Mouse (Mus musculus): ENCODE results near the gene Chd1.
"Not testable (repeated sequence)": the region's sequence is repeated elsewhere in the genome, so short reads cannot be mapped to it uniquely, and the experiment has no call there.

Gene Chd1

DNA sequence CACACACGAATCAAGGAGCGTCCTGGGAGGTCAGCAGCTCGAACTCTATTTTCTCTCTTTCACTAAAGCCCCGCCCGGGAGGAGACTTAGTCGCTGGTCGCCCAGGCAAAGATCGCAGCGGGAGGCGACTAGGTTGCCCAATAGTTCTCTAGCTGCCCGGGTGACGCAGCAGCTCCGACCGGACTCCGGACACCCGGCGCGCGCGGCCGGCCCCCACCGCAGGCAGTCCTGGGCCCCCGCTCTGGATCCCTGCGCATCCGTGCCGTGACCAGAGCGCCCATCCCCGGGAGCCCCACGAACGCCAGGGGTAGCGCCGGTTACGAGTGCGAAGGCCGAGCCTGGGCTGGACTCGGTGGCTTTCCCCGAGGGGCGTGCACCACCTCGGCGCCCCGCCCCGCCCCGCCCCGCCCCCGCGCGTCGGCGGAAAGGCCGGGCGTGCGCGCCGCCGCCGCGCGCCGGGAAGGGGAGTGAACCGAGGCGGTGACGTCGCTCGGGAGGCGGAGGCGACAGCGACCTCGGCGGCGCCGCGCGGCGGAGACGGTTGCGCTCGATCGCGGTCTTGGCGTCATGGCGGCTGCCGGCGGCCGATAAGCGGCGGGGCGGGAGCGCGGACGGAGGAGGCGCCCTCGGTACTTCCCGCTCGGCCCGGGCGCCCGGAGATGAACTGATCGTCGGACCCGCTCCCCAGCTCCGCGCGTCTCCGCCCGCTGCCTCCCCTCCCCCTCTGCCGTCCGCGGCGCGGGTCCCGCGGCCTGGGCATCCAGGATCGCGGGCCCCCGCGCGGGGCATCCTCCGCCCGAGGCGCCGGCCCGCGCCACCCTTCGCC is at the start of gene Chd1:
TSS of gene Chd1 (plus strand) at position 493 of the 826 bp plus-strand sequence.
- peak; percentile 37 for DNase-seq (ENCODE audit: extremely low read depth, low read depth, low spot score)

DNA sequence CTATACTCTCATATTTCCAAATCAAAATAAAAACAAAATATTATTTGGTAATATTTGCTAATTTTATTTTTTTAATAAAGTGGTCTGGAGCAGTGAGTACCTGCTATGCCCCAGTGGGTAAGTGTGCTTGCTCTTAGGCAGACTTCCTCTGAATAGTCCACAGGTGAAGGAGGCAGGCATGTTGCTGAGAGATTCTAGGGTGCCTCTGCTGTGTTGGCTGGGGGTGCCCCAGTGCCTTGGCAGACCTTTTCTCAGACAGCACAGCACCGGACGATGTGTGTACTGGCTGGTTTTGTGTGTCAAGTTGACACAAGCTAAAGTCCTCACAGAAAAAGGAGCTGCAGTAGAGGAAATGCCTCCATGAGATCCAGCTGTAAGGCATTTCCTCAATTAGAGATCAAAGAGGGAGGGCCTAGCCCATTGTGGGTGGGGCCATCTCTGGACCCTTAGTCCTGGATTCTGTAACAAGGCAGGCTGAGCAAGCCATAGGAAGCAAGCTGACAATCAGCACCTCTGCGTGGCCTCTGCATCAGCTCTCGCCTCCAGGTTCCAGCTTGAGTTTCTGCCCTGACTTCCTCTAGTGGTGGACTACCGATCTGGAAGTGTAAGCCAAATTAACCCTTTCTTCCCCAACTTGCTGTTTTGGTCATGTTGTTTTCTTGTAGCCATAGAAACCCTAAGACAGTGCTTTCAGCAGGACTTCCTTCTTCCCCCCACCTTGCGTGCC is 47.7 kb upstream of the Chd1 start:
- no peak for DNase-seq (ENCODE audit: extremely low read depth, low read depth, low spot score)

DNA sequence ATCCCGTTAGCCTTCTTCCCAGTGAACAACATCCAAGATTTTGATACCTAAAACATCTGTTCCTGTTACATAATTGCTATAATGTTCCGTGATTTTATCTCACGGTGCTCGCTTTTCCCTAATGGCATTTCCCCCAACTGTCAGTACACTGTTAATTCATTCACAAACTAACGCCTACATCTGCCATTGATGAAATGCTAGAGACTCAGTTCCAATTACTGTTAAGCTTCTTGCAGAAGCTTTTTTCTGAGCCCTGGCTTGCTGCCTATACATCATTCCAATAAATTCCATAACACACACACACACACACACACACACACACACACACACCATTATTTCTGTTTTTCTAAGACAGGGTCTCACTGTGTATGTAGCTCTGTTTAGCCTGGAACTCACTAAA is 31.9 kb upstream of the Chd1 start:
- peak; percentile 47 for DNase-seq (ENCODE audit: extremely low read depth, low read depth, low spot score)

DNA sequence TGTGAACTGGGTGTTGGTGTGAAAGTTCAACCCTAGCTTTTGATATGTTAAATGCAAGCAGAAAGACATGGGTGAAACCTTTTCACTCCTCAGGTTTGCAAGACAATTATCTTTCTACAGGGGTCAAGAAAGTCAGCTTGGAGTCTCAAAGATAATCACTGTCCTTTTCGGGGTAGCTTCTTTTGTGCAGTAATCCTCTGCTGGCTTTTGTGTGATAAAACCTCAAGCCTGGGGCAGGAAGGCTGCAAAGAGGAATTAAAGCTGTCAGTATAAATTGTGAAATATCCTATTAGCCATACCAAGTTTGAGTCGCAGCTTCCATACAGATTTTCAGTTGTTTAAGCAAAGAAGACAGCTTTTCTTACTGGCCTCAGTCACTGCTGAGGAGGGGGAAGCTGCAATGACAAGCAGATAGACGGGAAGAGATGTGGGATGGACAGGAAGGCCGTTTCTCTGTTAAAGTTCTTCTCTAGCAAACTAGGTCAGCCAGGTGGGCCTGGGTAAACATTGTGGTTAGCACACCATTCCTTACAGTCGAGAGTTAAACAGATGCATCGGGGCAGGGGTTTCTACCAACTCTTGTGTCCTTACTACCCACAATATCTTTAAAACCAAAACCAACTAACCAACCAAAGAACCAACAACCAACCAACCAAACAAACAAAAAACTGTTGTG is 26.7 kb upstream of the Chd1 start:
- no peak for DNase-seq (ENCODE audit: extremely low read depth, low read depth, low spot score)

DNA sequence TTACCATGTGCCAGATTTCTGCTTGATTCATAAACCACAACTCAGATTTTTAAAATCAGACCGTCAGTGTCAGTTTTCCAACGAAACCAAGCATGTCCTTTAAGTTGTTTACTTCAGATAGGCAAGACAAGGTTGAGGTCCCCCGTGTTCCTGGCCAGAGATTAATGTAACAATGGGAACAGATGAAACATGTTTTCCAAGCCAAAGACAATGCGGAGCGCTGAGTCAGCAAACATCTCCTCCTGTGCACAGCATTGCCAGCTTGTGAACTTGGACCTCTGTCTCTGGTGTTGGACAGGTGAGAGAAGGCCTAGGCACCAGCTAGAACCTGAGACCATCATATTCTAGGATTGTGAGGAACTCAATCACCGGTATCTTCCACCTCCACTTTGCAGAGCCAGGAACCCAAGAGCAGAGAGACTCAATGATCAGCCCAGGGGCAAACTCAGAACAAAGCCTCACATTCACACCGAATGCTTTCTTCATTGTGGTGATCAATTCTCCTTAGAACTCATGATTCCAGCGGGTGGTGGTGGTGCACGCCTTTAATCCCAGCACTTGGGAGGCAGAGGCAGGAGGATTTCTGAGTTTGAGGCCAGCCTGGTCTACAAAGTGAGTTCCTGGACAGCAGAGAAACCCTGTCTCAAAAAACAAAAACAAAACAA is 24.7 kb upstream of the Chd1 start:
- DNase-seq (ENCODE audit: extremely low read depth, low read depth, low spot score): no peak

DNA sequence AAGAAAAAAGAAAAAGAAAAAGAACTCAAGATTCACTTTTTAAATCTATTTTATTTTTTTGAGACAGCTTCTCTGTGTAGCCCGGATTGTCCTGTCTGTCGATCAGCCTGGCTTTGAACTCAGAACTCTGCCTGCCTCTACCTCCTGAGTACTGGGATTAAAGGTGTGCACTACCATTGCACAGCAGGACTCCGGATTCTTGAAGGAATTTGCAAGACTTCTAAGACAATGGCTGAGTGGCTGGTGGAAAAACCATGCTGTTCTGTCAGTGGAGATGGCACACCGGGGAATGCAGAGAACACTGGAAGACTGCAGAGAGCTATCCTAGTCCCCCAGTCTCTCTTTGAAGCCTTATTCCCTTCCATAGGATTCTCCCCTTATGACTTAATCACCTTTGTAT is 24.1 kb upstream of the Chd1 start:
- no peak for DNase-seq (ENCODE audit: extremely low read depth, low read depth, low spot score)

DNA sequence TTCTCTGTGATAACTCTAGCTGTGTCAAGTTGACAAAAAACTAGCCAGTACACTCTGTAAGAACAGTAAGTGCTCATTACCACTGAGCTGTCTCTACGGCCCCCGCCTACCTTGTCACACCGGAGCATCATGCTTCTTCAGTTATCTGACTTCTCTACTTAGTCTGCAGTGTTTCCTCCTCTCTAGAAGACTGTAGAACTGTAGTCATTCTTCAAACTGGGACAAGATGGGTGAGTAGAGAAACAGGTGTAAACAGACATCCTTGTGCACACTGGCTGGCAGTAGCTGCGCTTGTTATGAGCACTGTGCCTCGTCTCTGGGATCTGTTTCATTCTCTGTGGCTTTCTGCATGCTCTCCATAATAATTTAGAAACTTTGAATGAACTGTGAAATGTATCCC is 18.4 kb upstream of the Chd1 start:
- DNase-seq (ENCODE audit: extremely low read depth, low read depth, low spot score): no peak

DNA sequence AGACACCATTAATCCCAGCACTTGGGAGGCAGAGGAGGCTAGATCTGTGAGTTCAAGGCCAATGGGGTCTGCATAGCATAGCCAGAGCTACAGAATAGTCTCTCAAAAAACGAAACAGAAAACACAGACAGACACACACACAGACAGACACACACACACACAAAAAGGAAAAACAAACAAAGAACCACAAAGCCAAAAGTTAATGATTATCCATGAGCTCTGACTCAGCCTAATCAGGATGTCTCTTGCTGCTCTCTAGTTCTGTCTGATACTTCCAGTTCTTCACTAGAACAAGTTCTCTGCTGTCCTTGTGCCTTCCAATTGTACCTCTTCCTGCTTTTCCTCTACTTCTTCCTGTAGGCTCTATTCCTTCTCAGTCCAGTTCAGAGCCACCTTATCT is 14.5 kb upstream of the Chd1 start:
- no peak for DNase-seq (ENCODE audit: extremely low read depth, low read depth, low spot score)

DNA sequence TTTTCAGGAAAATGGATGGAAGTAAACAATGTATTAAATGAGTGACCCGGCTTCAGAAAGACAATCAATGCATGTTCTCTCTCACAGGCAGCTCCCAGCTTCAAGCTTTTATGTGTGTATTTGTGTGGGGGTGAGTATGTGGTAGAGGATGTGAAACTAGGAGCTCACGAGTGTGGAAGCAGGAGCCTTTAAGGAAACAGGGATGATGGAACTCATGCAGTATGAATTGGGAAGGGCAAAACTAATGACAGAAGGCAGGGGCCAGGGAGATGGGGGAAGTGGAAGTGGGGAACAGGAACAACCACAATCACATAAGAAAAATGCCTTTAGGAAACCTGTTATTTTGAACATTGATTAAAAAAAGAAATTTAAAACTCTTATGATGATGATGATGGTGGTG is 9.2 kb upstream of the Chd1 start:
- no peak for DNase-seq (ENCODE audit: extremely low read depth, low read depth, low spot score)

DNA sequence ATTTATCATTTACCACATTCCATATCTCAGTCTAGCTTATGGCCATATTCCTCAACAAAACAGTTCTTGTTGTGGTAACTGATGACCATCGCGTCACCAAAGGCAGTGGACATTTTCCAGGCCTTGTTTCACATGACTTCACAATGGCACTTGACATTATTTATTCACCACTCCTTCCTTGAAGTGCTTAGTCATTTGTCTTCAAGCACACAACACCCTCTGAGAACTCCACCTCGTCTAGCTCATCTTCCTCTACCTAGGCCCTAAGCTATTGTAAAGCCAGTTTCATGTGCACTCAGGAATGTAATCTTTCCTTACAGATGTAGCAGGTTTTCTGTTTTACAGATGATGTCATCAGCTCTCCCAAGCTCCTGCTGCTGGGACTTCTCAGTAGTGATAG is 5.8 kb upstream of the Chd1 start:
- no peak for DNase-seq (ENCODE audit: extremely low read depth, low read depth, low spot score)

DNA sequence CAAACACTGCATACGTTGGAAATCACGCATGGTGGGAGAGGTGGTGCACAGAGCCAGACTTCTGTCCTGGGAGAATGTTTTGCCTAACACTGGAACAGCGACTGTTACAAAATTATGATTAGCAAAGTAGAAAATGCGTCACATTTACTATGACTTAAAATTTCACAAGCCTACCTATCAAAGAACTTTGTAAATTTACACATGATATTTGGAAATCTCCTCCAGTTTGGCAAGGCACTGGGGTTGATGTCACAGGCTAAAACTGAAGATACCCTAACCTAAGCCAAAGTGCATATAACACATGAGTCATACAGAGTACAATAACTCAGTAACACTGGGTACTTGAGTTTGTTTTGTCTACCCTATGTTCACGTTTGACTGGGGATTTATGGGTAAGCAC is 3.3 kb upstream of the Chd1 start:
- DNase-seq (ENCODE audit: extremely low read depth, low read depth, low spot score): peak; percentile 68

DNA sequence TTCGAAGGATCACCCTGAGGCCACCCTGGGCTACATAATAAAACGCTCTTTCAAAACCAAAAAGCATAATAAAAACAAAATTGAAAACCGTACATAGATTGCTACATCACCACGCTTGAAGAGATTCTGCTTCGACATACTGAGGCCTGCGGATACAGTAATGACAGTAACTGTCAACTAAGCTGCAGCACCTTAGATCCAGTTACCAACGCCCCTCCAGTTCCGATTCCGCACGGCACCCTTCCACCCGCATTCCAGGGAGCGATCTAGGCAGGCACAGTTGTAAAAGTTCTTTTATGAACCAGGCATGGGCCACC is 651 bp upstream of the Chd1 start:
- no peak for DNase-seq (ENCODE audit: extremely low read depth, low read depth, low spot score)

DNA sequence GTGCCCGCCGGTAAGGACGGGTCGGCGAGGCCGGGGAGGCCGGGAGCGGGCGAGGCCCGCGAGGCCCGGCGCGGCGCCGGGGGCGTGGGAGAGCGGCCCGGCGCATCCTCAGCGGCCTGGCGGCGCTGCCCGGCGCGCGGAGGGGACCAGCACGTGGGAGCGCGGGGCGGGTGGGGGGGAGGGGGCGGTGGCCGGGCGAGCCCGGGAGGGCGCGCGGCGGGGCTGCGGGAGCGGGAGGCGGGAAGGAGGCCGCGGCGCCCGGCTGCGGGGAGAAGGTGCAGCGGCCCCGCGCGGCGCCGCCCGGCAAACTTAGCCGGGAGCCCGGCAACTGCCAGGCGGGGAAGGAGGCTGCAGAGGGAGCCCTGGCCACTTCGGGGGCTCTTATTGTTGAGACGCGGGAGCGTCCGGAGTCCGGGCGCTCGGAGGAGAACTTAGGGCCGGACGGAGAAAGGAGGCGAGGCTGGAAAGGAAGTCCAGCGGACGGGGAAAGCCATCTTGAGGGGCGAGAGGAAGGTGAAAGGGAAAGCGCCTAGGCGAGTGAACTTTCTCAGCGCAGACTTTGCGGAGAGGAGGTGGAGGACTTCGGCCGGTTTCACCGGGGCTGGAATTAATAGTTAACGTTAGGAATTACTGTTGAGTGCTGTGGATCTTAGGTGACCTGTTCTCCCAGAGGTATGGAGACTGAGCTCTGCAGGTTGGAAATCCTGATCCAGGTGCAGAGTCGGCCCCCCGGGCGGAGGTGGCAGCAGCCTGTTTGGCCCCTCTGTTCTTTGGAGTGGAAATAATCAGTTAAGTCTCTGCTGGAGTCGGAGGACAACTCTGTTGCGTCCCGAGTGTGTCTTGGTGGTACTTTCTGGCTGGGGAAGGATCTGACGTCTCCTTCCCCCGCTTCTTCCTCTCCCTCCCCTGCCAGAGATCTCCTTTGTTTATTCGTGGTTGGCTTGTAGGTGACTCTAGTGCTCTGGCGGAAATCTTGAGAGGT is 827 bp downstream of the Chd1 start:
- DNase-seq (ENCODE audit: extremely low read depth, low read depth, low spot score): no peak

DNA sequence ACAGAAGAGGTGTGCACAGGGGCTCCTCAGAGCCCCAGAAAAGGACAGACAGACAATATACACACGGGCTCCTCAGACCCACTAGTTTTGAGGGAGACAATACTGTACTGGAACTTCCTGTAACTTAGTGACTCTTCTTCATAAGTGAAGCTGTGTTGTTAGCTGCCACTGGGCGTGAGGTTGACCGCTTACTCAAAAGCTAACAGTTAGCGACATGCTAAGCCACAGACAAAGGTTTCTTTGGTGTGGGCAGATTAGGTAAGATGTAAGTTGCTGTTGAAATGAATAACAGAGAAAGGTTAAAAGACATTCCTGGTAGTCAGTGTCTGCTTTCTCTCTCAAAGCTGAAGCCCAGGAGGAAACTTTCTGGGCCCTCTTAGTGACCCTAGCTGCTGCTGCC is 9.7 kb downstream of the Chd1 start:
- no peak for DNase-seq (ENCODE audit: extremely low read depth, low read depth, low spot score)

DNA sequence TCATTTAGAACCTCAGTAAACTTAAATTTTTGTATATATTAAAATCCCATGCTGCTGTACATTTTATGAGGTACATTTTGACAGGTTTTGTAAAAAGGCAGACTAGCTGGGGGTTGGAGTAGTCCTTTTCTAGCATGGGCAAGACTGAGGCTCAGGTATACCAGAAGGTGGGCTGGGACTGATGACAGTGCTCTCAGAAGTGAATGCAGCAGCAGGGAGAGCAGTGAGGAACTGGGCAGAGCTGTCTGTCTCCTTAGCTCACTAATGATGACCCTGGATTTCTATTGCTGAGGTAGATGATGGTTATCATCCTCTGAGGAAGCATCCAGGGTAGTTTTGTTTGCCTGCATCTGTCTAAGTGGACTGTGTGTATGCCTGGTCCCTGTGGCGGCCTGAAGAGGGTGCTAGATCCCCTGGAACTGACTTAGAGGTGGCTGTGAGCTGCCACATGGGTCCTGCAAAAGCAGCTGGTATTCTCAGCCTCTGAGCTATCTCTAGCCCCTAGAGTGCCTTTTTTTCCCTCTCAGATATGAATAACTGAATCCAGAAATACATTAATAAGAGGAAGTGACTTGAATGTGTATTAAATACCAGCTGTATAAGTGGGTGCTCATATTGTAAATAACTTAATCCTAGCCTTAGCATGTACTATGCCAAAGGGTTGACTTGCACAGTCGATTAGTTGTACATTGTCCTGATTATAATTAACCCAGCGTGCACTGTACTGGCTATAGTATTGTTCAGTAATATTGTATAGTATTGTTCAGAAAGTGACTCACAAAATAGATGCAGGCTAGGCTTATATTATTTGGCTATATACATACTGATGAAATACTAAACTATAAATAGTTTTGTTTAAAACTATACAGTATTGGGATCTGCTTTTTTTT is 10.5 kb downstream of the Chd1 start:
- no peak for DNase-seq (ENCODE audit: extremely low read depth, low read depth, low spot score)

DNA sequence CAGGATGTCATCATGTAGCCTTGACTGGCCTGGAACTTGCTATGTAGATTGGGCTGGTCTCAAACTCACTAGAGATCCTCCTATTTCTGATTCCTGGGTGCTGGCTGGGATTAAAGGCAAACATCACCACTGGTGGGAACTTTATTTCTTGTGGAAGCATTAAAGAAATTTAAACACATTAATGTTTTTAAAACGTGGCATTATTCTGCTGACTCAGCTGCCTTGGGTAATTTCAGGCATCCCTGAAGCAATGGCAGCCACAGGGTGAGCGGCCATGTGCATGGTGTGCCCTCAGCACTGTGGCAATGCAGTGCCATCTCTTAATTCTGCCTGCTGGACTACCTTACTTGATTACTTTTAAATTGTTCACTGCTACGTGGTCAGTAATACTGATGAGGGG is 11.2 kb downstream of the Chd1 start:
- DNase-seq (ENCODE audit: extremely low read depth, low read depth, low spot score): no peak

DNA sequence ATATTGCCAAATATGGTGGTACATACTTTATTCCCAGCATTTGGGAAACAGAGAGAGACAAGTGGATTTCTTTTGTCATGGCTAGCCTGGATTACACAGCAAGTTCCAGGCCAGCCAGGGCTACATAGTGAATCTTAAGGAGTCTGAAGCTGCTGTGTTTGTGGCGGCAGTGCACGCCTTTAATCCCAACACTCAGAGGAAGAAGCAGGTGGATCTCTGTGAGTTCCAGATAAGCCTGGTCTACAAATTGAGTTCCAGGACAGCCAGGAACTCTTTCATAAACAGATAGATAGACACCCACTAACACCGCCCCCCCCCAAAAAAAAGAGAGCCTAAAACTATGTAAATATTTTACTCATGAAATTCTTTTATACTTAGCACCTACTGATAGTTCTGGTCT is 16.1 kb downstream of the Chd1 start:
- no peak for DNase-seq (ENCODE audit: extremely low read depth, low read depth, low spot score)

DNA sequence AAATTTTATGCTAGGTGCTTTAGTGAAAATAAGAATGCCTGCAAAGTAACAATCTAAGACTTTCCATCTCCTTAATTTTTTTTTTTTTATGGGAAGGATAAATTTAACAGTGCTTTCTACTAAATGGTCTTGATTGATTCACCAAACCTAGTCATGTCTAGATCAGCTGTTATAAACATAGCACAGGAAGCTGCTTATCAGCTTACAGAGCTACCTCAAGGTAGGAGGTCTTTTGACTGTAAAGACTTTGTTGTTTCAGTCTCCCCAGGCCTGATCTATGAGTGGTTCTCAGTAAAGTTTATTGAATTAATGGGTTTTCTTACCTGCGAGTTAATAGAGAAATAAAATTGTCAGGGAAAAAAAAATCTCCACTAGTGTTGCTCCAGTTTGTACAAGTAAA is 18.5 kb downstream of the Chd1 start:
- DNase-seq (ENCODE audit: extremely low read depth, low read depth, low spot score): no peak

DNA sequence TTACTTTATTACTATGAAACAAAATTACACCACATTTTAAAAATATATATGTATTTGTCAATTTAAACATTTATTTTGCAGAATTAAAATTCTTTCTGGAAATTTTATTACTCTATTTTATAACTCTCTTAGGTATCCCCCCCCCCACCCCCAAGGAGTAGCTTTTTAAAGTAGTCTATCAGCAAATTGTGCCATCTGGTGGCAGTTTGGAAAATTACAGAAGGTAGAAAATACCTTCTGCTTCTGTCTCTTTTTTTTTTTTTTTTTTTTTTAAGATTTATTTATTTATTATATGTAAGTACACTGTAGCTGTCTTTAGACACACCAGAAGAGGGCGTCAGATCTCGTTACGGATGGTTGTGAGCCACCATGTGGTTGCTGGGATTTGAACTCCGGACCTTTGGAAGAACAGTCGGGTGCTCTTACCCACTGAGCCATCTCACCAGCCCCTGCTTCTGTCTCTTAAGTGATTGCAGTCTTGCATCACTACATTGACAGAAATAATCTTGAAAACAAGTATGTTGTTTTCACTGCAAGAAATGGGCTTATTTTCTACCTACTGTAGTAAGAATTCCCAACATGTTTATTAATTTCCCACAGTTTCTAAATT is 19.2 kb downstream of the Chd1 start:
- not testable (repeated sequence) for DNase-seq (ENCODE audit: extremely low read depth, low read depth, low spot score)

All from fat pad, adult 2 months (tissue).